Mouse (Mus musculus) hindbrain, embryonic 11.5 days (tissue): ENCODE data around the gene Lim2. TPM values are rescaled to one million over a fixed set of nuclear protein-coding genes. Genes with fewer than 3 reads are reported as not detected.

Experiments used
- ATAC-seq: fragments of 200-750 bp; cut with Nextera tagmentation; 2 replicates; pipeline ENCODE4 v1.8.0; 2017; ENCODE audit warnings: mild to moderate bottlenecking, moderate TSS enrichment, moderate library complexity; ENCODE audit not compliant: low FRiP score
- DNase-seq: peaks from one replicate; pipeline ENCODE4 v3.0.0-alpha.2; 2015; ENCODE audit warnings: low spot score
- H3K27ac ChIP-seq: fragments of 300-500 bp; sonication (generic); 2 replicates; pipeline ENCODE4 v1.5.1; 2014; ENCODE audit warnings: mild to moderate bottlenecking, low read depth, low read length
- H3K27me3 ChIP-seq: fragments of 300-500 bp; sonication (generic); 2 replicates; pipeline ENCODE4 v1.6.1; 2014; ENCODE audit warnings: mild to moderate bottlenecking, low read length, moderate library complexity, mixed read lengths; ENCODE audit not compliant: control insufficient read depth, insufficient read depth
- H3K36me3 ChIP-seq: fragments of 300-500 bp; sonication (generic); 2 replicates; pipeline ENCODE4 v1.6.1; 2014; ENCODE audit warnings: mild to moderate bottlenecking, low read length, moderate library complexity, mixed read lengths; ENCODE audit not compliant: control insufficient read depth, insufficient read depth
- H3K4me1 ChIP-seq: fragments of 300-500 bp; sonication (generic); replicated peaks from 2 replicates; pipeline ENCODE4 v1.6.1; 2014; ENCODE audit warnings: low read length, mixed read lengths; ENCODE audit not compliant: control insufficient read depth, insufficient read depth
- H3K4me2 ChIP-seq: fragments of 300-500 bp; sonication (generic); replicated peaks from 2 replicates; pipeline ENCODE4 v1.6.1; 2014; ENCODE audit warnings: mild to moderate bottlenecking, low read depth, low read length
- H3K4me3 ChIP-seq: fragments of 300-500 bp; sonication (generic); 2 replicates; pipeline ENCODE4 v1.5.1; 2014; ENCODE audit warnings: low read depth, low read length
- H3K9ac ChIP-seq: fragments of 300-500 bp; sonication (generic); 2 replicates; pipeline ENCODE4 v1.6.1; 2014; ENCODE audit warnings: low read depth, low read length
- H3K9me3 ChIP-seq: fragments of 300-500 bp; sonication (generic); 2 replicates; pipeline ENCODE4 v1.6.1; 2016; ENCODE audit warnings: low read length; ENCODE audit not compliant: control insufficient read depth
- WGBS: fragments of 180-500 bp; shearing (Covaris S2); extraction: QIAGEN DNeasy Blood & Tissue Kit; methylation state at CpG from one replicate; pipeline ENCODE4 v1.1.7; 2014; 5-methylcytosine and 5-hydroxymethylcytosine counted together
- polyA plus RNA-seq: library from polyadenylated mRNA; unstranded; fragments of >200 nt; fragmentation: Nextera tagmentation; extraction: Ambion mirVana; gene quantifications from 2 replicates; pipeline ENCODE4 v1.2.1, GENCODE M21; 2014

The Lim2 gene
- polyA plus RNA-seq, 1 experiment from 2014 or later: not detected

DNA sequence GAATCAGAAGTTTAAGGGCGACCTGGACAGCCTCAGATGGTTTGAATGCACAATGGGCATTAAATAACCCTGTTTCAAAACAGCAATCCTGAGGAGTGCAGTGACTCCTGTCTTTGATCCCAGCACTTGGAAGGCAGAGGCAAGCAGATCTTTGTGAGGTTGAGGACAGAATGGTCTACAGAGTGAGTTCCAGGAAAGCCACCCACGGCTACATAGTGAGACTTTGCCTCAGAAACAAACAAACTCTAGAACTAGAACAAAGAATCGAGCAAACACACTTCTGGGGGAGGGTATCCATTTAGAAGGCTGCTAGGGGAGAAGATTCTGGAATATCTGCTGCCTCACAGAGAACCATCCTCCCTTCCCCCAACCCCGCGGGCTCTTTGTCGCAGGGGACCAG lies 13.0 kb downstream of the Lim2 start, which contains the start of gene Cldnd2:
TSS of gene Cldnd2 (plus strand) at position 301 of the 400 bp plus-strand sequence.
- 86% methylated on average over 6 of the region's 6 CpGs for WGBS
- DNase-seq: no peak
- Histone ChIP-seq H3K4me3 (no peak within 1 kb of the TSS), H3K4me1 (no peaks in the 10 kb centered on the region), H3K9ac (no peak within 1 kb of the TSS), H3K9me3 (no peaks in the 10 kb centered on the region), H3K27ac (no peak within 1 kb of the TSS), H3K36me3 (no peaks in the 10 kb centered on the region), H3K4me2 (no peak within 1 kb of the TSS), H3K27me3 (no peaks in the 10 kb centered on the region)
- ATAC-seq: no peak

DNA sequence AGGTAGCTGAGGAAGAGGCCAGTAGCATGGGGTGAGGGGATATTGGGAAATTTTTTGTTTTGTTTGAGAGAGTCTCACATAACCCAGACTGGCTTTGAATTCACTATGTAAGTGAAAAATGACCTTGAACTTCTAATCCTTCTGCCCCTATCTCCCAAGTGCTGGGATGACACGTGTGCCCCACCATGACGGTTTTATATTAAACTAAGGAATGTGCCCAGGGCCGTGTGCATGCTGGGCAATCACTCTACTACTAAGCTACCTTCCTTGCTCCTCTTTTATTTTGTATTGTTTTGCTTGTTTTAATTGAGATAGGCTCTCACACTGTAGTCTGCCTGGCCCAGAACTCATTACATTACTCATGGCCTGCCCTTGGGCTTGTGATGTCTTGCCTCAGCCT lies 13.6 kb downstream of the Lim2 start:
- Histone ChIP-seq H3K4me3 (no peak overlapping the region), H3K27ac (no peak overlapping the region), H3K4me1 (no peaks in the 10 kb centered on the region), H3K9me3 (no peaks in the 10 kb centered on the region), H3K27me3 (no peaks in the 10 kb centered on the region), H3K36me3 (no peaks in the 10 kb centered on the region), H3K4me2 (no peak overlapping the region), H3K9ac (no peak overlapping the region)
- no peak for ATAC-seq
- 83% methylated on average over 3 of the region's 3 CpGs for WGBS
- DNase-seq: no peak

DNA sequence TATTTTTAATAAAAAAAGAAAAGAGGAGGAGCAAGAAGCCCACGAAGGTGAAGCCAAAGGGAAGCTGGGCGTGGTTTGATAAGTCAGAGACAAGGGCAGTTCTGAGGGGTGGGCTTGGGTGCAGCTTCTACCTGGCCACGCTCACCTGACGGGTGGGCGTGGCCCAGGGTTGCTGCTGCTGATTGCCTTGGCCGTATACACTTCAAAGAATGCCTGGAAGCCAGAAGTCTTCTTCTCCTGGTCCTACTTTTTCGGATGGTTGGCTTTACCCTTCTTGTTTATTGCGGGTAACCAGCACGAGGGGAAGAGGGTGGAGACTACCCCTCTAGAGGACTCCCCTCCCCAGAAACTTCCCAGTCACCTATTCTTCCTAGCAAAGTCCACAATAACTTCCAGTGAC lies 15.2 kb downstream of the Lim2 start:
- 13% methylated on average over 9 of the region's 9 CpGs for WGBS
- H3K4me3 ChIP-seq: peak overlapping the region; percentile 54
- peak overlapping the region; percentile 76 for H3K27ac ChIP-seq
- peak overlapping the region; percentile 83 for H3K4me2 ChIP-seq
- no peaks in the 10 kb centered on the region for H3K9me3 ChIP-seq
- peak overlapping the region; percentile 73 for H3K9ac ChIP-seq
- H3K4me1 ChIP-seq: no peaks in the 10 kb centered on the region
- DNase-seq: no peak
- no peaks in the 10 kb centered on the region for H3K27me3 ChIP-seq
- H3K36me3 ChIP-seq: no peaks in the 10 kb centered on the region
- no peak; the same call in 1 of the 2 replicates for ATAC-seq

DNA sequence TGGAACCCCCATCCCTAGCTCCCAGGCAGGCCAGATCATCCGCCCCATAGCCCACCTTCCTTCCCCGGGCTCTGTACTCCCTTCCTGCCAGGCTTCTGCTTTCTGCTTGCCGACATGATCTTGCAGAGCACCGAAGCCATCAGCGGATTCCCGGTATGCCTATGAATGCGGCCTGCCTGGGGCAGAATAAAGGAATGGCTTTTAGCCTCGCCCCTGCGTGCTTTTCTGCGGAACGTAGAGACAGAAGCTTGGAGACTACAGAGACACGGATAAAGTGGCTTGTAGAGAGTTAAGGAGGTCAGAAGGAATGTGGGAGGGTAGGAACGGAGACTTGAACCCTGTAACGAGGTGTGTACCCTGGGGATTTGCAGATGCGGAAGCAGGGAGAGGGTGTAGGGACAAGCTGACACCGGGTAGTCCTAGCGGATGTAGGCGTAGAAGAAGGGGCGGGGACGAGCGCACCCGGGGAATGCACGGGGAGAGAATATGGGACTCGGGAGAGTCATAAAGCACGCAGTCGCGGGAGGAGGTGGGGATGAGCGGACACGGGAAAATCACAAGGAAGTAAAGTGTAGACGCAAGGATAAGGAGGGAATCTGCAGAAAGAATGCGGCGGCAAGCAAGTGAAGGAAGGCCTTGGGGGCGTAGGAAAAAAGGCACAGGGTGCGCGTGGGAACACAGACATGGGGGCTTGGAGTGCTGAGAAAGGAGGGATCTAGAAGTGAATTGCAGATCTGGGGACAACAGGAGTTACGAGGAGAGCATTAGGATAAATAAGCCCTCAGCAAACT lies 15.9 kb downstream of the Lim2 start:
- peak overlapping the region; percentile 76 for H3K27ac ChIP-seq
- ATAC-seq (peak; percentile 88), DNase-seq (peak; percentile 75)
- WGBS: 1% methylated on average over 36 of the region's 36 CpGs
- H3K36me3 ChIP-seq: no peaks in the 10 kb centered on the region
- H3K9me3 ChIP-seq: no peaks in the 10 kb centered on the region
- peak overlapping the region; percentile 54 for H3K4me3 ChIP-seq
- no peaks in the 10 kb centered on the region for H3K27me3 ChIP-seq
- peak overlapping the region; percentile 83 for H3K4me2 ChIP-seq
- H3K9ac ChIP-seq: peak overlapping the region; percentile 73
- H3K4me1 ChIP-seq: no peaks in the 10 kb centered on the region

DNA sequence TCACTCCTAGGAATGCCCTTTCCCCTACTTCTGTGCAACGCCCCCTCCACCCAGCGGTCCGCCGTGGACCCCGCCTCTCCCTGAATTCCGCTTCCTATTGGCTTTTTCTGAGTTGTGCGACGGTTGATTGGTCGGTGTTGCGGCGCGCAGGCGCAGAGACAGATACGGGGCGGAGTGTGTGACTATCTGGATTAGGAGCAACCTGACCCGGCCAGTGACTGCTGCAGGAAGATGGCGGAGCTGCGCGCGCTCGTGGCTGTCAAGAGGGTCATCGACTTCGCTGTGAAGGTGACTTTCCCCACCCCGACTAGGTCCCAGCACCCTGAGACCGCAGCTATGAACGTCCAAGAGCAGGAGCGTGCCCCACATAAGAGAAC lies 16.4 kb downstream of the Lim2 start, which contains the start of the genes Etfb and Gm45233:
TSS of gene Etfb (plus strand) at position 167 of the 377 bp plus-strand sequence.
TSS of gene Gm45233 (plus strand) at position 212 of the 377 bp plus-strand sequence.
- peak; percentile 93 for DNase-seq
- H3K9me3 ChIP-seq: no peaks in the 10 kb centered on the region
- peak within 1 kb of the TSS; percentile 83 for H3K4me2 ChIP-seq
- peak; percentile 97 for ATAC-seq
- no peaks in the 10 kb centered on the region for H3K27me3 ChIP-seq
- peak within 1 kb of the TSS; percentile 73 for H3K9ac ChIP-seq
- peak within 1 kb of the TSS; percentile 76 for H3K27ac ChIP-seq
- under 1% methylated on average over 27 of the region's 27 CpGs for WGBS
- no peaks in the 10 kb centered on the region for H3K4me1 ChIP-seq
- H3K36me3 ChIP-seq: no peaks in the 10 kb centered on the region
- peak within 1 kb of the TSS; percentile 54 for H3K4me3 ChIP-seq

DNA sequence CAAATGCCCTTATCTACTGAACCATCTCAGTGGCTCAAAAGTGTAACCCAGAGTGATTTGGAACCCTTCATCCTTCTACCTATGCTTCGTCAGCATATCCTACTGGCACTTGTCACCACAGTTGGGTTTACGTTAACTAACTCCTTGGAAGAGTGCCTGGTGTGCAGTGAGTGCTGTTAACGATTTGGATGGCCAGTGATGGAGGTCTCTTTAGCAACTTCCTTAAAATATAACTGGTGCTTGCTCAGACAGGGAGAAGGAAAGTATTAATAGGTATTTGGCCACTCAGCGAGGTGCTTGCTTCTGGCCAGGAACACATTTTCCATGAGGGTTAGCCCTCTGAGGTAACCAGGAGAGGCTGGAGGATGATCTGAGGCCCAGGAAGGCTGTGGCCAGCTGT lies 20.3 kb downstream of the Lim2 start:
- 98% methylated on average over 4 of the region's 4 CpGs for WGBS
- H3K27me3 ChIP-seq: no peaks in the 10 kb centered on the region
- no peak for ATAC-seq
- no peak overlapping the region for H3K9ac ChIP-seq
- no peaks in the 10 kb centered on the region for H3K4me1 ChIP-seq
- no peaks in the 10 kb centered on the region for H3K9me3 ChIP-seq
- no peak for DNase-seq
- H3K4me3 ChIP-seq: no peak overlapping the region
- no peak overlapping the region for H3K27ac ChIP-seq
- no peak overlapping the region for H3K4me2 ChIP-seq
- H3K36me3 ChIP-seq: no peaks in the 10 kb centered on the region

DNA sequence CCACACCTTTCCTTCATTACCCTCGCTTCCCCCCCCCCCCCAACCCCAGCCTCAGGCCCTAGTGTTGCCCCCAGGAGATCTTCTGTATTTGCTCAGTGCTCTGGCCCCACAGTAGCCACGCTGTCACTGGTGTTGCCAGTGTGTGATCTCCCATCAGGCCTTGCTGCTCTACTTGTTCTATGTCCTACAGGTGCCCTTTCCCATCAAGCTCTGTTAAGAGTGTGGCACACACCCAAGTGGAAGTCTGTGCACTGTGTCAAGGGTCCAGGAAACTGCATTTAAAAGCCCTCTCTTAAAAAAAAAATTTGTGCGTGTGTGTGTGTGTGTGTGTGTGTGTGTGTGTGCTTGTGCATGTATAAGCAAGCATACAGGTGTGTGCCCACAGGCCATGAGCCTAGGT lies 20.8 kb downstream of the Lim2 start:
- H3K9ac ChIP-seq: no peak overlapping the region
- H3K4me2 ChIP-seq: no peak overlapping the region

DNA sequence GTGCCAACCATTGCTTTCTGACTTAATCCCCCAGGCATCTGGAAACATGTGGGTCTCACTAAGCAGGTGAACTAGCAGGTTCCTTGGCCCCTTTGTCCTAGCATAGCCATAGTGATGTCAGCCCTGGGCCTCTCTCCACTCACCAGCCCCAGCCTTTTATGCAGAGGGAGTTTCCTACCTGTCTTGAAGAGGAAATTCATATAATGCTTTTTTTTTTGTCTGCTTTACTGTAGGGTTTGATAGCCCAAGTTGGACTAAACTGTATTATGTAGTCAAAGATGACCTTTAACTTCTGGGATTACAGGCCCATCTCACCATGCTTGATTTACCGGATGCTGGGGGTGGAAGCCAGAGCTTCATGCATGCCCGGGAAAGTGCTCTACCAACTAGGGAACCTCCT lies 22.3 kb downstream of the Lim2 start:
- ATAC-seq (no peak), DNase-seq (no peak)
- no peaks in the 10 kb centered on the region for H3K36me3 ChIP-seq
- no peak overlapping the region for H3K9ac ChIP-seq
- H3K27me3 ChIP-seq: no peaks in the 10 kb centered on the region
- WGBS: 88% methylated on average over 2 of the region's 2 CpGs
- H3K9me3 ChIP-seq: no peaks in the 10 kb centered on the region
- H3K4me2 ChIP-seq: no peak overlapping the region
- no peaks in the 10 kb centered on the region for H3K4me1 ChIP-seq
- no peak overlapping the region for H3K4me3 ChIP-seq
- H3K27ac ChIP-seq: no peak overlapping the region

More for the DNA sequence above, 20.8 kb downstream of the Lim2 start:
- no peak for ATAC-seq
- 89% methylated on average over 2 of the region's 3 CpGs for WGBS
- no peaks in the 10 kb centered on the region for H3K27me3 ChIP-seq
- no peak overlapping the region for H3K27ac ChIP-seq
- no peaks in the 10 kb centered on the region for H3K36me3 ChIP-seq
- H3K9me3 ChIP-seq: no peaks in the 10 kb centered on the region
- no peak for DNase-seq
- H3K4me1 ChIP-seq: no peaks in the 10 kb centered on the region
- H3K4me3 ChIP-seq: no peak overlapping the region

DNA sequence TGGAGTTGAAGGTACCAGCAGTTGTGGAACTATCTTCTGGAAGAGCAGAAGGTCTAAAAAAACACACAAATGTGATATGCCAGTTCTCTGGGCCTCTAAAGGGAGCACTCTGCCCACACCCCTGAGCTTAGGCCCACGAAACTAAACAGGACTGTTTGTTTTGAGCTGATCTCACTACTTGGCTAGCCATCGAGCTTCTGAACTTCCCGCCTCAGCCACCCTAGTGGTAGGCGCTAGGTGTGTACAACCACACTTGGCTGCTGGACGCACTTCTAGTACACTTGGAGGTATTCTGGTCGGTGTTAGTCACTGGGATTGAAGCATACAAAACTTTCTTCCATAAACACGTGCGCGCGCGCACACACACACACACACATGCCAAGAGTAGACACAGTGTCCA lies 24.3 kb downstream of the Lim2 start:
- Histone ChIP-seq H3K27ac (no peak overlapping the region), H3K4me1 (no peaks in the 10 kb centered on the region), H3K27me3 (no peaks in the 10 kb centered on the region), H3K4me2 (no peak overlapping the region), H3K9me3 (no peaks in the 10 kb centered on the region), H3K4me3 (no peak overlapping the region), H3K9ac (no peak overlapping the region), H3K36me3 (no peaks in the 10 kb centered on the region)
- DNase-seq (no peak), ATAC-seq (no peak)
- WGBS: 97% methylated on average over 11 of the region's 11 CpGs
